Mouse (Mus musculus): ENCODE results near the gene Myoz2.

- TF ChIP-seq CTCF (IDR thresholded peaks at IDR 0.05; ENCODE audit: low read depth, low read length) (no peak), POLR2A (IDR thresholded peaks at IDR 0.05; ENCODE audit: extremely low read depth, insufficient read depth, low read length) (no peak)
Measured at GRCm38 (mm10) chr3:123081665-123082064, 46.9 kb upstream of the Myoz2 start.

Data from liver, adult 2 months (tissue).